Mouse (Mus musculus) heart, postnatal 0 days (tissue): ENCODE measurements around the gene Afap1. TPM values are rescaled to one million over a fixed set of nuclear protein-coding genes. Genes with fewer than 3 reads are reported as not detected.
A peak's percentile ranks its signal among the peaks of the same experiment; 100 is the strongest.

Experiments
- ATAC-seq: fragments of 200-750 bp; cut with Nextera tagmentation; 2 replicates; pipeline ENCODE4 v1.8.0; 2017; ENCODE audit warnings: low read depth, moderate number of reproducible peaks, moderate library complexity; ENCODE audit not compliant: insufficient read depth
- DNase-seq: peaks from one replicate; pipeline ENCODE4 v3.0.0-alpha.2; 2016; ENCODE audit warnings: low spot score
- H3K27ac ChIP-seq: fragments of 300-500 bp; sonication (generic); 2 replicates; pipeline ENCODE4 v1.5.1; 2014; ENCODE audit warnings: low read depth, mild to moderate bottlenecking
- H3K27me3 ChIP-seq: fragments of 300-500 bp; sonication (generic); 2 replicates; pipeline ENCODE4 v1.6.1; 2014; ENCODE audit warnings: low read length, mixed read lengths; ENCODE audit not compliant: control insufficient read depth, insufficient read depth
- H3K36me3 ChIP-seq: fragments of 300-500 bp; sonication (generic); replicated peaks from 2 replicates; pipeline ENCODE4 v1.6.1; 2014; ENCODE audit warnings: low read length, mixed read lengths; ENCODE audit not compliant: control insufficient read depth, insufficient read depth
- H3K4me1 ChIP-seq: fragments of 300-500 bp; sonication (generic); 2 replicates; pipeline ENCODE4 v1.6.1; 2014; ENCODE audit warnings: antibody characterized with exemption; ENCODE audit not compliant: control insufficient read depth, insufficient read depth
- H3K4me2 ChIP-seq: fragments of 300-500 bp; sonication (generic); 2 replicates; pipeline ENCODE4 v1.6.1; 2014; ENCODE audit warnings: low read depth, mild to moderate bottlenecking, low read length, moderate library complexity
- H3K4me3 ChIP-seq: fragments of 300-500 bp; sonication (generic); 2 replicates; pipeline ENCODE4 v1.5.1; 2014; ENCODE audit warnings: low read depth, low read length
- H3K9ac ChIP-seq: fragments of 300-500 bp; sonication (generic); replicated peaks from 2 replicates; pipeline ENCODE4 v1.6.1; 2014; ENCODE audit warnings: low read depth, low read length, mixed read lengths
- H3K9me3 ChIP-seq: fragments of 300-500 bp; sonication (generic); replicated peaks from 2 replicates; pipeline ENCODE4 v1.6.1; 2016; ENCODE audit warnings: low read length; ENCODE audit not compliant: control insufficient read depth
- CTCF ChIP-seq: IDR thresholded peaks from 2 replicates; pipeline ENCODE4 v1.5.1; 2016; ENCODE audit warnings: antibody characterized with exemption, control low read depth, low read depth
- EP300 ChIP-seq: IDR thresholded peaks from 2 replicates; pipeline ENCODE4 v1.6.1; 2016; ENCODE audit warnings: antibody characterized with exemption, low read depth
- WGBS: fragments of 180-500 bp; shearing (Covaris S2); extraction: QIAGEN DNeasy Blood & Tissue Kit; methylation state at CpG from one replicate; pipeline ENCODE4 v1.1.7; 2014; 5-methylcytosine and 5-hydroxymethylcytosine counted together
- polyA plus RNA-seq: library from polyadenylated mRNA; unstranded; fragments of >200 nt; fragmentation: Nextera tagmentation; extraction: Ambion mirVana; gene quantifications from 2 replicates; pipeline ENCODE4 v1.2.1, GENCODE M21; 2015
- total RNA-seq: library from RNA; depleted of rRNA; stranded (reverse); fragments of >200 nt; gene quantifications from 2 replicates; pipeline ENCODE4 v1.2.3, GENCODE M21; 2014; ENCODE audit warnings: low replicate concordance

Afap1 gene
- total and polyA plus RNA-seq, 2 experiments from 2014 or later: 14.9 to 30.3 TPM

GRCm38 (mm10) chr5:35892363-35892762 lies 756 bp upstream of the Afap1 start:
- no peak for ATAC-seq
- H3K27me3 ChIP-seq: 0 out of 2 replicates have a peak, but pooled peaks cover 5% of the 10 kb centered on the region
- no peaks in the 10 kb centered on the region for H3K36me3 ChIP-seq

GRCm38 (mm10) chr5:35893805-35894260 lies 714 bp downstream of the Afap1 start:
- H3K9me3 ChIP-seq: no peaks in the 10 kb centered on the region
- peak overlapping the region; percentile 79 for H3K27ac ChIP-seq
- TF ChIP-seq EP300: no peak
- peak; percentile 55 for TF ChIP-seq CTCF
- no peaks in the 10 kb centered on the region for H3K36me3 ChIP-seq
- H3K4me1 ChIP-seq: peaks cover 41% of the 10 kb centered on the region
- 0 out of 2 replicates have a peak, but pooled peaks cover 5% of the 10 kb centered on the region for H3K27me3 ChIP-seq
- DNase-seq (peak; percentile 73), ATAC-seq (peak; percentile 73)
- 2% methylated on average over 21 of the region's 21 CpGs for WGBS
- H3K4me3 ChIP-seq: peak overlapping the region; percentile 70
- H3K4me2 ChIP-seq: peak overlapping the region; percentile 95
- peak overlapping the region; percentile 82 for H3K9ac ChIP-seq

More at GRCm38 (mm10) chr5:35892363-35892762, 756 bp upstream of the Afap1 start:
- Histone ChIP-seq H3K4me1 (peaks cover 31% of the 10 kb centered on the region), H3K27ac (no peak overlapping the region), H3K9me3 (no peaks in the 10 kb centered on the region), H3K4me3 (no peak overlapping the region), H3K9ac (no peak overlapping the region), H3K4me2 (no peak overlapping the region)
- TF ChIP-seq EP300 (no peak), CTCF (no peak)
- DNase-seq: no peak
- 78% methylated on average over 3 of the region's 3 CpGs for WGBS

DNA sequence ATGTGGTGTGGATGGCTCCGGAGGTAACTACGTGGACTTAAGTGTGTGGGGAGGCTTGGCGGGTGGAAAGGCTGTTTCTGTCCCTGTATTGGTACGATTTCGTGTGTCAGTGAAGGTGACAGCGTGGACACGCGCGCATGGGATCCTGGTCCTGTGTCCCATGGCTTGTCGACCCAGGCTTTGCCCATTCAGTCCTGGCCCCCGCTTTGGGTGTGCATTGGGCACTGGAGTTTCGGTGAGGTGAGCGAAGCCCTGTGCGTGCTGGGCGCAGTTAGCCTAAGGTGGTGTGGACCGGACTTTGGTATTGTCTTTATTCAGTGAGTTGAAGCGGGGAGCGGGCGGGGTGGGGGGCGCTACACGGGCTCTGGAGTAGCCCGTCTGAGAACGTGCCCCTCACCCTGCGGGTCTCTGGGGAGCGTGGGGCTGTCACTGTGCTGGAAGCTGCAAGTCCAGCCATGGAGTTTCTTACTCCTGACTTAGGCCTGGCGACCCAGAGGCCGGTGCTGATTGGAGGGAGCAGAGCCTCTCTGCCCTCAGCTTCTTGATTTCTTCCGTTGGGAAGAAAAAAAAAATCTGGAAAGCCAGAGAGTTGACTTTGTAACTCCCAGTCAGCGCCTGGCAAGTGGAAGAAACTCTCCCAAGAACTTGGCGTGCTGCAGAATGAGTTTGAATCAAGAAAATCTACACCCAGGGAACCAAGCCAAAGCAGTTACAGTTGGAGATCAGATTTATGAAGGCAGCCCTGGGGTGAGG lies 1.4 kb downstream of the Afap1 start:
- no peaks in the 10 kb centered on the region for H3K9me3 ChIP-seq
- H3K36me3 ChIP-seq: no peaks in the 10 kb centered on the region
- H3K4me2 ChIP-seq: peak overlapping the region; percentile 95
- DNase-seq (no peak), ATAC-seq (no peak)
- 6% methylated on average over 29 of the region's 30 CpGs for WGBS
- H3K27me3 ChIP-seq: 0 out of 2 replicates have a peak, but pooled peaks cover 5% of the 10 kb centered on the region
- peaks cover 42% of the 10 kb centered on the region for H3K4me1 ChIP-seq
- peak overlapping the region; percentile 82 for H3K9ac ChIP-seq
- H3K27ac ChIP-seq: peak overlapping the region; percentile 79
- peak overlapping the region; percentile 70 for H3K4me3 ChIP-seq
- no peak for TF ChIP-seq EP300
- TF ChIP-seq CTCF: no peak

DNA sequence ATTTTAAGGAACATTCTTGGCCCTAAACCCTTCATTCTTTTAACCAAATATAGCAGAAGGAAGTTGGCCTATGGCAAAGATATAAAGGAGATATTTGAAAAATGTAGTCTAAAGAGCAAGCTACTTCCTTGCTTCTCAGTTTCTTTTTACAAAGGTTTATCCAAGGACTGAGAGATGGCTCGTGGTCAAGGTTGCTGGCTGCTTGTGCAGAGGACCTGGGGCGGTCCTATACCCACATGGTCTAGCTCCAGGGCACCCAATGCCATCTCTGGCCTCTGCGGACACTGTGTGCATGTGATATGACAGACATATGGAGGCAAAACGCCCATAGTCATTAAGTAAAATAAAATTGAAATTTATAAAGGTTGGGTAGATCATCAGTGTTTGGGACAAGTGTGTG lies 2.8 kb downstream of the Afap1 start:
- TF ChIP-seq EP300 (no peak), CTCF (no peak)
- H3K4me2 ChIP-seq: no peak overlapping the region
- no peaks in the 10 kb centered on the region for H3K9me3 ChIP-seq
- DNase-seq (no peak), ATAC-seq (no peak)
- no peak overlapping the region for H3K4me3 ChIP-seq
- no peaks in the 10 kb centered on the region for H3K36me3 ChIP-seq
- no peak overlapping the region for H3K9ac ChIP-seq
- 69% methylated on average over 4 of the region's 4 CpGs for WGBS
- no peak overlapping the region for H3K27ac ChIP-seq
- 0 out of 2 replicates have a peak, but pooled peaks cover 5% of the 10 kb centered on the region for H3K27me3 ChIP-seq
- peaks cover 56% of the 10 kb centered on the region for H3K4me1 ChIP-seq

GRCm38 (mm10) chr5:35896556-35896955 lies 3.4 kb downstream of the Afap1 start:
- Histone ChIP-seq H3K9ac (0 out of 2 replicates have a peak overlapping the region, but pooled peaks have one; percentile 29), H3K4me2 (peak overlapping the region; percentile 16; the same call in 1 of the 2 replicates)
- ATAC-seq: no peak

More at GRCm38 (mm10) chr5:35896556-35896955, 3.4 kb downstream of the Afap1 start:
- Histone ChIP-seq H3K27ac (peak overlapping the region; percentile 22), H3K36me3 (no peaks in the 10 kb centered on the region), H3K4me3 (no peak overlapping the region), H3K4me1 (peaks cover 62% of the 10 kb centered on the region), H3K27me3 (0 out of 2 replicates have a peak, but pooled peaks cover 5% of the 10 kb centered on the region), H3K9me3 (no peaks in the 10 kb centered on the region)
- 63% methylated on average over 4 of the region's 4 CpGs for WGBS
- no peak for DNase-seq
- no peak for TF ChIP-seq CTCF
- no peak for TF ChIP-seq EP300
